Mouse (Mus musculus) kidney, adult 2 months (tissue): ENCODE measurements at regions not wholly inside any gene's neighbourhood (a gene's known extent, or its start where the extent isn't known, plus 50 kb on each side); places are given as distances from the start of the nearest gene placed in this dataset.

ENCODE experiments used
- DNase-seq: peaks from one replicate; pipeline ENCODE4 v3.0.0; 2021
- H3K27ac ChIP-seq: fragments of 200-500 bp; 2 replicates; pipeline ENCODE4 v1.5.1; 2012; ENCODE audit warnings: low read depth, low read length, control low read depth, inconsistent platforms; ENCODE audit not compliant: insufficient read depth
- H3K27me3 ChIP-seq: fragments of 200-500 bp; replicated peaks from 2 replicates; pipeline ENCODE4 v1.6.1; 2012; ENCODE audit warnings: mild to moderate bottlenecking, moderate library complexity, low read length, inconsistent platforms; ENCODE audit not compliant: control insufficient read depth, insufficient read depth
- H3K36me3 ChIP-seq: fragments of 200-500 bp; 2 replicates; pipeline ENCODE4 v1.6.1; 2012; ENCODE audit warnings: mild to moderate bottlenecking, moderate library complexity, low read length, inconsistent platforms; ENCODE audit not compliant: control insufficient read depth, insufficient read depth
- H3K4me1 ChIP-seq: fragments of 200-500 bp; 2 replicates; pipeline ENCODE4 v1.6.1; 2011; ENCODE audit warnings: low read length; ENCODE audit not compliant: control insufficient read depth, insufficient read depth
- H3K4me3 ChIP-seq: fragments of 200-500 bp; 2 replicates; pipeline ENCODE4 v1.5.1; 2011; ENCODE audit warnings: mild to moderate bottlenecking, low read depth, low read length, control low read depth; ENCODE audit not compliant: insufficient read depth
- CTCF ChIP-seq: fragments of 200-500 bp; conservative IDR thresholded peaks from 2 replicates; pipeline ENCODE4 v1.5.1; 2011; ENCODE audit warnings: low read depth, mild to moderate bottlenecking, control low read depth, low read length, moderate library complexity, mixed read lengths; ENCODE audit not compliant: insufficient read depth, insufficient read length
- POLR2A ChIP-seq: fragments of 200-500 bp; IDR thresholded peaks from one replicate; pipeline ENCODE4 v1.6.1; 2011; ENCODE audit warnings: low read depth, low read length, control low read depth
- WGBS: fragments of 180-500 bp; shearing (Covaris S2); methylation state at CpG from one replicate; pipeline ENCODE4 v1.1.7; 2018; 5-methylcytosine and 5-hydroxymethylcytosine counted together

GRCm38 (mm10) chr12:25265560-25266525 lies 168.9 kb upstream of the Id2 start:
- DNase-seq: no peak
- H3K36me3 ChIP-seq: no peaks in the 10 kb centered on the region
- TF ChIP-seq CTCF: no peak
- TF ChIP-seq POLR2A: no peak
- no peaks in the 10 kb centered on the region for H3K27me3 ChIP-seq
- 72% methylated on average over 11 of the region's 11 CpGs for WGBS
- no peak overlapping the region for H3K4me3 ChIP-seq
- H3K4me1 ChIP-seq: 0 out of 2 replicates have a peak, but pooled peaks cover 3% of the 10 kb centered on the region
- no peak overlapping the region for H3K27ac ChIP-seq

GRCm38 (mm10) chr12:25265066-25265465 lies 168.1 kb upstream of the Id2 start:
- 63% methylated on average over 13 of the region's 13 CpGs for WGBS
- no peak for DNase-seq
- 0 out of 2 replicates have a peak, but pooled peaks cover 3% of the 10 kb centered on the region for H3K4me1 ChIP-seq

GRCm38 (mm10) chr12:25264408-25264807 lies 167.5 kb upstream of the Id2 start:
- WGBS: 84% methylated on average over 3 of the region's 3 CpGs
- Histone ChIP-seq H3K27me3 (no peaks in the 10 kb centered on the region), H3K36me3 (no peaks in the 10 kb centered on the region), H3K4me1 (0 out of 2 replicates have a peak, but pooled peaks cover 2% of the 10 kb centered on the region), H3K27ac (no peak overlapping the region), H3K4me3 (no peak overlapping the region)
- DNase-seq: peak; percentile 41
- TF ChIP-seq CTCF (no peak), POLR2A (no peak)

More at GRCm38 (mm10) chr12:25265066-25265465, 168.1 kb upstream of the Id2 start:
- no peak for TF ChIP-seq CTCF
- TF ChIP-seq POLR2A: no peak
- Histone ChIP-seq H3K27ac (no peak overlapping the region), H3K4me3 (no peak overlapping the region), H3K27me3 (no peaks in the 10 kb centered on the region), H3K36me3 (no peaks in the 10 kb centered on the region)

- WGBS: 84% methylated on average over 3 of the region's 3 CpGs
- Histone ChIP-seq H3K27me3 (no peaks in the 10 kb centered on the region), H3K36me3 (no peaks in the 10 kb centered on the region), H3K4me1 (no peaks in the 10 kb centered on the region), H3K27ac (no peak overlapping the region), H3K4me3 (no peak overlapping the region)
- TF ChIP-seq CTCF: no peak
- TF ChIP-seq POLR2A: no peak
- no peak for DNase-seq
Measured at GRCm38 (mm10) chr12:25262461-25262860, 165.5 kb upstream of the Id2 start.

GRCm38 (mm10) chr12:25259123-25259522 lies 162.2 kb upstream of the Id2 start:
- no peak for DNase-seq
- Histone ChIP-seq H3K27me3 (no peaks in the 10 kb centered on the region), H3K4me1 (no peaks in the 10 kb centered on the region), H3K27ac (no peak overlapping the region), H3K36me3 (no peaks in the 10 kb centered on the region), H3K4me3 (no peak overlapping the region)
- TF ChIP-seq CTCF: no peak
- no peak for TF ChIP-seq POLR2A
- 94% methylated on average over 2 of the region's 2 CpGs for WGBS

- Histone ChIP-seq H3K27ac (no peak overlapping the region), H3K4me3 (no peak overlapping the region), H3K4me1 (no peaks in the 10 kb centered on the region; the same call in 1 of the 2 replicates), H3K27me3 (no peaks in the 10 kb centered on the region), H3K36me3 (no peaks in the 10 kb centered on the region)
- no peak for DNase-seq
- 78% methylated on average over 6 of the region's 6 CpGs for WGBS
- TF ChIP-seq POLR2A: no peak
- TF ChIP-seq CTCF: no peak
Measured at GRCm38 (mm10) chr12:25256268-25256667, 159.3 kb upstream of the Id2 start.

GRCm38 (mm10) chr12:25254716-25255115 lies 157.8 kb upstream of the Id2 start:
- 84% methylated on average over 6 of the region's 6 CpGs for whole genome bisulfite sequencing
- no peaks in the 10 kb centered on the region for H3K36me3 ChIP-seq
- H3K27ac ChIP-seq: no peak overlapping the region
- H3K4me3 ChIP-seq: no peak overlapping the region
- H3K4me1 ChIP-seq: peaks cover 8% of the 10 kb centered on the region; the same call in 1 of the 2 replicates
- TF ChIP-seq CTCF: no peak
- DNase-seq: no peak
- H3K27me3 ChIP-seq: no peaks in the 10 kb centered on the region
